Comparison of ENCODE assay signal across 8 mouse cellular contexts in genomic region chr7:127016486-127016938, GRCm38 (mm10). TPM values are rescaled to one million over a fixed set of nuclear protein-coding genes. Genes with fewer than 3 reads are reported as not detected.
DNase-seq lines count a peak whose midpoint lies in the region; ATAC-seq and TF ChIP-seq lines count a peak whose summit lies in the region.

No protein-coding gene starts in this region.

- peaks cover 48% of the 10 kb centered on the region for H3K36me3 ChIP-seq in hindbrain, embryonic 10.5 days
- H3K36me3 ChIP-seq in liver, postnatal 0 days (replicated peaks; ENCODE audit: insufficient read depth, low read length), result peaks cover 8% of the 10 kb centered on the region; the same call in 1 of the 2 replicates

- H3K27ac ChIP-seq in hindbrain, embryonic 10.5 days, result peak overlapping the region; percentile 98
- H3K27ac ChIP-seq in liver, postnatal 0 days (ENCODE audit: low read depth), result peak overlapping the region; percentile 87

- H3K9me3 ChIP-seq in hindbrain, embryonic 10.5 days, result no peaks in the 10 kb centered on the region
- H3K9me3 ChIP-seq in liver, postnatal 0 days (ENCODE audit: low read length), result no peaks in the 10 kb centered on the region

- TF ChIP-seq EP300 in liver, postnatal 0 days (IDR thresholded peaks at IDR 0.05; ENCODE audit: low read depth), result no peak

- peak overlapping the region; percentile 83 for H3K4me2 ChIP-seq in liver, postnatal 0 days (ENCODE audit: low read depth, low read length)

- peak; percentile 62 for ATAC-seq in CD4-positive, CD25-positive, alpha-beta regulatory T cell, adult 4 months
- ATAC-seq in liver, postnatal 0 days, result peak; percentile 42

- H3K4me1 ChIP-seq in hindbrain, embryonic 10.5 days (replicated peaks), result peaks cover 77% of the 10 kb centered on the region
- H3K4me1 ChIP-seq in liver, postnatal 0 days (ENCODE audit: insufficient read depth), result peaks cover 42% of the 10 kb centered on the region

- H3K4me3 ChIP-seq in hindbrain, embryonic 10.5 days, result peak overlapping the region; percentile 87
- peak overlapping the region; percentile 73 for H3K4me3 ChIP-seq in liver, postnatal 0 days (ENCODE audit: low read depth, low read length)

- TF ChIP-seq CTCF in liver, postnatal 0 days (IDR thresholded peaks at IDR 0.05; ENCODE audit: low read depth), result no peak

- WGBS in hindbrain, embryonic 10.5 days, result under 1% methylated on average over 22 of the region's 22 CpGs
- WGBS in liver, postnatal 0 days (ENCODE audit: insufficient replicate concordance), result under 1% methylated on average over 22 of the region's 22 CpGs

- peak overlapping the region; percentile 72 for H3K9ac ChIP-seq in liver, postnatal 0 days (replicated peaks)

- intact Hi-C loops in gastrocnemius, postnatal 36 days (cut with DNase I), result loop anchor here (5.0 to 10.0 kb wide), 3 partner anchors 39 to 259 kb away; partner anchors contain the start of genes Cdipt, Cdiptos and Mapk3
- intact Hi-C loops in left cerebral cortex, postnatal 36 days (cut with DNase I), result loop anchor here (2.0 to 5.0 kb wide), 3 partner anchors 40 to 129 kb away; partner anchors contain the start of genes Cdiptos and Sez6l2

- DNase-seq in gastrocnemius, postnatal 25 days, result peak; percentile 60
- no peak for DNase-seq in gastrocnemius, postnatal 36 days
- peak; percentile 71 for DNase-seq in cerebellum, adult 8-10 months
- no peak for DNase-seq in hindbrain, embryonic 10.5 days (ENCODE audit: low spot score)
- DNase-seq in liver, postnatal 0 days, result peak; percentile 69
- peak; percentile 55 to 69 for DNase-seq in right cerebral cortex, adult 2 months (ENCODE audit: low spot score in 2 of 2)
- no peak for DNase-seq in left cerebral cortex, postnatal 36 days (ENCODE audit: low spot score in 2 of 2)

- no peaks in the 10 kb centered on the region for H3K27me3 ChIP-seq in hindbrain, embryonic 10.5 days (ENCODE audit: insufficient read depth, poor library complexity, severe bottlenecking)
- no peaks in the 10 kb centered on the region for H3K27me3 ChIP-seq in liver, postnatal 0 days (ENCODE audit: insufficient read depth, low read length)

RNA-seq across cellular contexts. Expression of gene Pagr1b, which starts 0.2 kb away (rescaled TPM):
- not detected for total RNA-seq in gastrocnemius, postnatal 25 days (2021)
- not detected for total RNA-seq in gastrocnemius, postnatal 36 days (2021)
- 1 to 10 TPM; 1.3 to 2.4 TPM for polyA plus RNA-seq in CD4-positive, CD25-positive, alpha-beta regulatory T cell, adult 4 months (2017; shearing (Covaris generic))
- 0.25 and 0.55 TPM in 2 replicates for polyA plus RNA-seq in hindbrain, embryonic 10.5 days (2016; fragmentation: Nextera tagmentation; extraction: Ambion mirVana)
- 0.26 TPM in 1 of 2 replicates, not detected in the other for polyA plus RNA-seq in liver, postnatal 0 days (2015; fragmentation: Nextera tagmentation; extraction: Ambion mirVana)
- under 1 TPM in 1 of 2 experiments, not detected in 1; 0.99 TPM for total RNA-seq in left cerebral cortex, postnatal 36 days (2021)

RNA-seq across cellular contexts. Expression of gene Pagr1a, which starts 0.6 kb away (rescaled TPM):
- 1 to 10 TPM; 2.4 to 8.7 TPM for total RNA-seq in gastrocnemius, postnatal 25 days (2021)
- 10 to 100 TPM in 1 of 2 experiments, 1 to 10 TPM in 1; 6.1 to 11.4 TPM for total RNA-seq in gastrocnemius, postnatal 36 days (2021)
- polyA plus RNA-seq in CD4-positive, CD25-positive, alpha-beta regulatory T cell, adult 4 months (2017; shearing (Covaris generic)), result 10 to 100 TPM; 49.2 to 70.1 TPM
- polyA plus RNA-seq in hindbrain, embryonic 10.5 days (2016; fragmentation: Nextera tagmentation; extraction: Ambion mirVana), result 84.3 and 130 TPM in 2 replicates
- polyA plus RNA-seq in liver, postnatal 0 days (2015; fragmentation: Nextera tagmentation; extraction: Ambion mirVana), result 12.2 and 13.8 TPM in 2 replicates
- total RNA-seq in left cerebral cortex, postnatal 36 days (2021), result 10 to 100 TPM; 25.4 to 28.8 TPM

RNA-seq across cellular contexts. Expression of gene Mvp, which starts 2.1 kb away (rescaled TPM):
- 10 to 100 TPM; 20.4 to 23.3 TPM for total RNA-seq in gastrocnemius, postnatal 25 days (2021)
- total RNA-seq in gastrocnemius, postnatal 36 days (2021), result 10 to 100 TPM; 20.3 to 25.7 TPM
- polyA plus RNA-seq in CD4-positive, CD25-positive, alpha-beta regulatory T cell, adult 4 months (2017; shearing (Covaris generic)), result 10 to 100 TPM; 13.7 to 20.9 TPM
- polyA plus RNA-seq in hindbrain, embryonic 10.5 days (2016; fragmentation: Nextera tagmentation; extraction: Ambion mirVana), result 5.0 and 6.1 TPM in 2 replicates
- polyA plus RNA-seq in liver, postnatal 0 days (2015; fragmentation: Nextera tagmentation; extraction: Ambion mirVana), result 10.5 and 10.9 TPM in 2 replicates
- total RNA-seq in left cerebral cortex, postnatal 36 days (2021), result 1 to 10 TPM; 6.8 to 8.6 TPM

RNA-seq across cellular contexts. Expression of gene Gm42742, which starts 4.4 kb away (rescaled TPM):
- total RNA-seq in gastrocnemius, postnatal 25 days (2021), result 10 to 100 TPM; 15.9 to 17.5 TPM
- total RNA-seq in gastrocnemius, postnatal 36 days (2021), result 10 to 100 TPM; 12.9 to 16.6 TPM
- polyA plus RNA-seq in CD4-positive, CD25-positive, alpha-beta regulatory T cell, adult 4 months (2017; shearing (Covaris generic)), result 10 to 100 TPM; 12.5 to 49.1 TPM
- polyA plus RNA-seq in hindbrain, embryonic 10.5 days (2016; fragmentation: Nextera tagmentation; extraction: Ambion mirVana), result 17.6 and 75.1 TPM in 2 replicates
- polyA plus RNA-seq in liver, postnatal 0 days (2015; fragmentation: Nextera tagmentation; extraction: Ambion mirVana), result 4.5 and 7.8 TPM in 2 replicates
- 10 to 100 TPM; 36.5 to 50.3 TPM for total RNA-seq in left cerebral cortex, postnatal 36 days (2021)

RNA-seq across cellular contexts. Expression of gene Prrt2, which starts 4.5 kb away (rescaled TPM):
- under 1 TPM; 0.77 to 0.86 TPM for total RNA-seq in gastrocnemius, postnatal 25 days (2021)
- total RNA-seq in gastrocnemius, postnatal 36 days (2021), result under 1 TPM; 0.20 to 0.92 TPM
- 1 to 10 TPM; 2.6 to 3.3 TPM for polyA plus RNA-seq in CD4-positive, CD25-positive, alpha-beta regulatory T cell, adult 4 months (2017; shearing (Covaris generic))
- 3.3 and 4.4 TPM in 2 replicates for polyA plus RNA-seq in hindbrain, embryonic 10.5 days (2016; fragmentation: Nextera tagmentation; extraction: Ambion mirVana)
- 0.18 TPM in 1 of 2 replicates, not detected in the other for polyA plus RNA-seq in liver, postnatal 0 days (2015; fragmentation: Nextera tagmentation; extraction: Ambion mirVana)
- total RNA-seq in left cerebral cortex, postnatal 36 days (2021), result 100 to 1,000 TPM; 213 to 222 TPM

Comparison
In these comparisons a context has a peak if more than half of its experiments do, and no peak if none do; other contexts are left out.
1. DNase-seq: peak in gastrocnemius, postnatal 25 days (single experiment), cerebellum, adult 8-10 months (single experiment), liver, postnatal 0 days (single experiment) and right cerebral cortex, adult 2 months (2 of 2); none in gastrocnemius, postnatal 36 days (0 of 2), hindbrain, embryonic 10.5 days (single experiment) and left cerebral cortex, postnatal 36 days (0 of 2).